Mouse (Mus musculus) heart, embryonic 14.5 days (tissue): ENCODE measurements at regions not wholly inside any gene's neighbourhood (a gene's known extent, or its start where the extent isn't known, plus 50 kb on each side); places are given as distances from the start of the nearest gene placed in this dataset.

Experiments
- ATAC-seq: fragments of 200-750 bp; cut with Nextera tagmentation; 2 replicates; pipeline ENCODE4 v1.8.0; 2017; ENCODE audit warnings: low read depth, moderate TSS enrichment; ENCODE audit not compliant: insufficient number of reproducible peaks, insufficient read depth, low FRiP score
- H3K27ac ChIP-seq, 2 experiments: fragments of 200-500 bp in 1 of 2; fragments of 300-500 bp in 1 of 2; sonication (generic) in 1 of 2; replicated peaks in 1 of 2; 2 replicates each; pipeline ENCODE4 v1.5.1; 2012 to 2014; ENCODE audit warnings: low read depth in 2 of 2, low read length in 2 of 2, control low read depth in 1 of 2, mild to moderate bottlenecking in 1 of 2, mixed read lengths in 1 of 2; ENCODE audit not compliant: control insufficient read depth in 1 of 2, insufficient read depth in 1 of 2
- H3K27me3 ChIP-seq: fragments of 300-500 bp; sonication (generic); 2 replicates; pipeline ENCODE4 v1.6.1; 2014; ENCODE audit warnings: mild to moderate bottlenecking, low read length, control low read depth; ENCODE audit not compliant: control insufficient read depth, insufficient read depth
- H3K36me3 ChIP-seq: fragments of 300-500 bp; sonication (generic); 2 replicates; pipeline ENCODE4 v1.6.1; 2014; ENCODE audit warnings: mild to moderate bottlenecking, control low read depth, low read length, mixed read lengths; ENCODE audit not compliant: control insufficient read depth, insufficient read depth
- H3K4me1 ChIP-seq, 2 experiments: fragments of 200-500 bp in 1 of 2; fragments of 300-500 bp in 1 of 2; sonication (generic) in 1 of 2; 2 replicates each; pipeline ENCODE4 v1.6.1; 2012 to 2014; ENCODE audit warnings: low read length in 2 of 2, control low read depth in 1 of 2, mixed read lengths in 1 of 2; ENCODE audit not compliant: control insufficient read depth in 2 of 2, insufficient read depth in 2 of 2
- H3K4me2 ChIP-seq: fragments of 300-500 bp; sonication (generic); 2 replicates; pipeline ENCODE4 v1.6.1; 2014; ENCODE audit warnings: mild to moderate bottlenecking, low read length
- H3K4me3 ChIP-seq, 2 experiments: fragments of 200-500 bp in 1 of 2; fragments of 300-500 bp in 1 of 2; sonication (generic) in 1 of 2; 2 replicates each; pipeline ENCODE4 v1.5.1; 2012 to 2014; ENCODE audit warnings: low read length in 2 of 2, mild to moderate bottlenecking in 2 of 2, control low read depth in 1 of 2, low read depth in 1 of 2, moderate library complexity in 1 of 2; ENCODE audit not compliant: control insufficient read depth in 1 of 2, insufficient read depth in 1 of 2
- H3K9ac ChIP-seq: fragments of 300-500 bp; sonication (generic); 2 replicates; pipeline ENCODE4 v1.6.1; 2014; ENCODE audit warnings: mild to moderate bottlenecking, low read length
- H3K9me3 ChIP-seq: fragments of 300-500 bp; sonication (generic); 2 replicates; pipeline ENCODE4 v1.6.1; 2016; ENCODE audit warnings: low read length, control low read depth; ENCODE audit not compliant: control insufficient read depth
- WGBS: fragments of 180-500 bp; shearing (Covaris S2); extraction: QIAGEN DNeasy Blood & Tissue Kit; methylation state at CpG from one replicate; pipeline ENCODE4 v1.1.7; 2014; 5-methylcytosine and 5-hydroxymethylcytosine counted together

GRCm38 (mm10) chrY:263314-263713 lies 533.9 kb downstream of the Zfy1 start:
- H3K36me3 ChIP-seq = no peaks in the 10 kb centered on the region
- H3K4me2 ChIP-seq = no peak overlapping the region
- ATAC-seq = peak; percentile 63; the same call in 1 of the 2 replicates

More at GRCm38 (mm10) chrY:263314-263713, 533.9 kb downstream of the Zfy1 start:
- WGBS = 90% methylated on average over 2 of the region's 5 CpGs
- Histone ChIP-seq H3K4me3 (no peak overlapping the region), H3K9ac (no peak overlapping the region), H3K4me1 (no peaks in the 10 kb centered on the region), H3K9me3 (peaks cover 3% of the 10 kb centered on the region), H3K27me3 (no peaks in the 10 kb centered on the region), H3K27ac (no peak overlapping the region)
